Mouse (Mus musculus) brain, embryonic 14.5 days (tissue): ENCODE results near the gene Atp6v1d. TPM values are rescaled to one million over a fixed set of nuclear protein-coding genes. Genes with fewer than 3 reads are reported as not detected.

Experiments used
- DNase-seq: peaks from one replicate; pipeline ENCODE4 v3.0.0-alpha.2; 2011; ENCODE audit warnings: low read depth
- CTCF ChIP-seq: fragments of 200-500 bp; IDR thresholded peaks from 2 replicates; pipeline ENCODE4 v1.5.1; 2012; ENCODE audit warnings: inconsistent platforms, mild to moderate bottlenecking, moderate library complexity, borderline replicate concordance; ENCODE audit not compliant: insufficient read depth, insufficient read length; ENCODE audit errors: extremely low read depth
- POLR2A ChIP-seq: fragments of 200-500 bp; IDR thresholded peaks from 2 replicates; pipeline ENCODE4 v1.6.1; 2012; ENCODE audit warnings: mild to moderate bottlenecking, inconsistent platforms, borderline replicate concordance; ENCODE audit not compliant: poor library complexity, insufficient read depth, insufficient read length, severe bottlenecking; ENCODE audit errors: extremely low read depth
- polyA plus RNA-seq: library from polyadenylated mRNA; depleted of rRNA; stranded (reverse); fragments of >200 nt; gene quantifications from 2 replicates; pipeline ENCODE4 v1.2.3, GENCODE M21; 2012; rRNA removed

The Atp6v1d gene
- 75.5 and 78.7 TPM in 2 replicates for polyA plus RNA-seq

- peak; percentile 100 for DNase-seq
- TF ChIP-seq POLR2A (peak; percentile 49; the same call in 1 of the 2 replicates), CTCF (peak; percentile 83)
These were observed at the start of gene Atp6v1d, which contains the start of gene Eif2s1 for GRCm38 (mm10) chr12:78861496-78862253. TSS of gene Atp6v1d (minus strand) at chr12:78861638. TSS of gene Eif2s1 (plus strand) at chr12:78861819.

- TF ChIP-seq POLR2A (no peak), CTCF (no peak)
- no peak for DNase-seq
These were observed 49.4 kb upstream of the Atp6v1d start for GRCm38 (mm10) chr12:78910684-78911461.

- no peak for DNase-seq
- TF ChIP-seq POLR2A (no peak), CTCF (no peak)
These were observed 46.7 kb upstream of the Atp6v1d start for GRCm38 (mm10) chr12:78908081-78908605.

GRCm38 (mm10) chr12:78906707-78907162, 45.3 kb upstream of the Atp6v1d start, which contains the start of gene Plek2:
TSS of gene Plek2 (minus strand) at chr12:78906964.
- DNase-seq, result peak; percentile 55
- TF ChIP-seq CTCF (peak; percentile 43; the same call in 1 of the 2 replicates), POLR2A (no peak)

GRCm38 (mm10) chr12:78904499-78904898, 43.1 kb upstream of the Atp6v1d start:
- DNase-seq, result no peak
- no peak for TF ChIP-seq POLR2A
- no peak for TF ChIP-seq CTCF

- DNase-seq, result no peak
- TF ChIP-seq POLR2A, result no peak
- no peak for TF ChIP-seq CTCF
These were observed 41.9 kb upstream of the Atp6v1d start for GRCm38 (mm10) chr12:78903313-78903712.

- DNase-seq, result no peak
- TF ChIP-seq POLR2A (no peak), CTCF (no peak)
These were observed 40.0 kb upstream of the Atp6v1d start for GRCm38 (mm10) chr12:78901467-78901866.

GRCm38 (mm10) chr12:78897861-78898260, 36.4 kb upstream of the Atp6v1d start:
- TF ChIP-seq CTCF, result no peak
- TF ChIP-seq POLR2A, result no peak
- no peak for DNase-seq

GRCm38 (mm10) chr12:78891149-78891548, 29.7 kb upstream of the Atp6v1d start:
- TF ChIP-seq CTCF (no peak), POLR2A (no peak)
- DNase-seq, result no peak

GRCm38 (mm10) chr12:78890062-78890461, 28.6 kb upstream of the Atp6v1d start:
- no peak for TF ChIP-seq CTCF
- TF ChIP-seq POLR2A, result no peak
- DNase-seq, result no peak

- TF ChIP-seq CTCF, result no peak
- no peak for DNase-seq
These were observed 13.1 kb upstream of the Atp6v1d start for GRCm38 (mm10) chr12:78874581-78874980.

GRCm38 (mm10) chr12:78868115-78868514, 6.7 kb upstream of the Atp6v1d start:
- no peak for DNase-seq
- no peak for TF ChIP-seq CTCF
- TF ChIP-seq POLR2A, result no peak

- TF ChIP-seq POLR2A (no peak), CTCF (peak; percentile 16; the same call in 1 of the 2 replicates)
- DNase-seq, result peak; percentile 8
These were observed 4.0 kb upstream of the Atp6v1d start for GRCm38 (mm10) chr12:78865434-78865833.
